Mouse (Mus musculus): ENCODE data around the gene Agap2. TPM values are rescaled to one million over a fixed set of nuclear protein-coding genes. Genes with fewer than 3 reads are reported as not detected.

The Agap2 gene
- polyA plus RNA-seq, 1 experiment, result 15.6 TPM

- H3K4me3 ChIP-seq (ENCODE audit: low read depth, low read length), result no peak overlapping the region
- TF ChIP-seq CTCF (IDR thresholded peaks at IDR 0.05; ENCODE audit: extremely low read depth, insufficient read length, insufficient replicate concordance, low read depth, low read length) (no peak), POLR2A (IDR thresholded peaks at IDR 0.05; ENCODE audit: low read depth, low read length) (no peak)
- H3K36me3 ChIP-seq (ENCODE audit: control insufficient read depth, insufficient read depth, low read length), result peaks cover 26% of the 10 kb centered on the region
- WGBS, result 68% methylated on average over 7 of the region's 7 CpGs
- no peak overlapping the region for H3K27ac ChIP-seq (ENCODE audit: insufficient read depth, low read depth, low read length)
- H3K27me3 ChIP-seq (ENCODE audit: control insufficient read depth, insufficient read depth, low read length), result no peaks in the 10 kb centered on the region
- peaks cover 6% of the 10 kb centered on the region; the same call in 1 of the 2 replicates for H3K4me1 ChIP-seq (ENCODE audit: control insufficient read depth, insufficient read depth, insufficient read length, low read length)
These were observed 28.5 kb downstream of the Agap2 start for GRCm38 (mm10) chr10:127103631-127104030.

- 82% methylated on average over 16 of the region's 16 CpGs for WGBS
- Histone ChIP-seq H3K27ac (ENCODE audit: insufficient read depth, low read depth, low read length) (peak overlapping the region; percentile 23; the same call in 1 of the 2 replicates), H3K4me1 (ENCODE audit: control insufficient read depth, insufficient read depth, insufficient read length, low read length) (peaks cover 14% of the 10 kb centered on the region; the same call in 1 of the 2 replicates), H3K27me3 (ENCODE audit: control insufficient read depth, insufficient read depth, low read length) (no peaks in the 10 kb centered on the region), H3K4me3 (ENCODE audit: low read depth, low read length) (no peak overlapping the region), H3K36me3 (ENCODE audit: control insufficient read depth, insufficient read depth, low read length) (peaks cover 13% of the 10 kb centered on the region)
- TF ChIP-seq CTCF (IDR thresholded peaks at IDR 0.05; ENCODE audit: extremely low read depth, insufficient read length, insufficient replicate concordance, low read depth, low read length) (no peak), POLR2A (IDR thresholded peaks at IDR 0.05; ENCODE audit: low read depth, low read length) (no peak)
These were observed 32.6 kb downstream of the Agap2 start for GRCm38 (mm10) chr10:127107563-127108261.

- Histone ChIP-seq H3K27ac (ENCODE audit: insufficient read depth, low read depth, low read length) (no peak overlapping the region), H3K36me3 (ENCODE audit: control insufficient read depth, insufficient read depth, low read length) (peaks cover 18% of the 10 kb centered on the region), H3K27me3 (ENCODE audit: control insufficient read depth, insufficient read depth, low read length) (no peaks in the 10 kb centered on the region), H3K4me3 (ENCODE audit: low read depth, low read length) (no peak overlapping the region), H3K4me1 (ENCODE audit: control insufficient read depth, insufficient read depth, insufficient read length, low read length) (peaks cover 14% of the 10 kb centered on the region; the same call in 1 of the 2 replicates)
- no peak for TF ChIP-seq CTCF (IDR thresholded peaks at IDR 0.05; ENCODE audit: extremely low read depth, insufficient read length, insufficient replicate concordance, low read depth, low read length)
- WGBS, result 65% methylated on average over 3 of the region's 3 CpGs
These were observed 33.1 kb downstream of the Agap2 start for GRCm38 (mm10) chr10:127108262-127108583.

- TF ChIP-seq CTCF (IDR thresholded peaks at IDR 0.05; ENCODE audit: extremely low read depth, insufficient read length, insufficient replicate concordance, low read depth, low read length) (peak; percentile 8; the same call in 1 of the 2 replicates), POLR2A (IDR thresholded peaks at IDR 0.05; ENCODE audit: low read depth, low read length) (no peak)
These were observed 36.2 kb downstream of the Agap2 start for GRCm38 (mm10) chr10:127111001-127111887.

GRCm38 (mm10) chr10:127114408-127114807, 39.3 kb downstream of the Agap2 start:
- H3K36me3 ChIP-seq (ENCODE audit: control insufficient read depth, insufficient read depth, low read length), result peaks cover 38% of the 10 kb centered on the region
- 88% methylated on average over 11 of the region's 11 CpGs for whole genome bisulfite sequencing
- no peaks in the 10 kb centered on the region for H3K27me3 ChIP-seq (ENCODE audit: control insufficient read depth, insufficient read depth, low read length)
- no peak overlapping the region for H3K4me3 ChIP-seq (ENCODE audit: low read depth, low read length)
- TF ChIP-seq POLR2A (IDR thresholded peaks at IDR 0.05; ENCODE audit: low read depth, low read length) (no peak), CTCF (IDR thresholded peaks at IDR 0.05; ENCODE audit: extremely low read depth, insufficient read length, insufficient replicate concordance, low read depth, low read length) (no peak)
- H3K4me1 ChIP-seq (ENCODE audit: control insufficient read depth, insufficient read depth, insufficient read length, low read length), result peaks cover 8% of the 10 kb centered on the region; the same call in 1 of the 2 replicates
- no peak overlapping the region for H3K27ac ChIP-seq (ENCODE audit: insufficient read depth, low read depth, low read length)

More at GRCm38 (mm10) chr10:127111001-127111887, 36.2 kb downstream of the Agap2 start:
- Histone ChIP-seq H3K36me3 (ENCODE audit: control insufficient read depth, insufficient read depth, low read length) (peaks cover 24% of the 10 kb centered on the region), H3K27ac (ENCODE audit: insufficient read depth, low read depth, low read length) (peak overlapping the region; percentile 31), H3K4me1 (ENCODE audit: control insufficient read depth, insufficient read depth, insufficient read length, low read length) (peaks cover 14% of the 10 kb centered on the region; the same call in 1 of the 2 replicates), H3K4me3 (ENCODE audit: low read depth, low read length) (no peak overlapping the region), H3K27me3 (ENCODE audit: control insufficient read depth, insufficient read depth, low read length) (no peaks in the 10 kb centered on the region)
- 71% methylated on average over 15 of the region's 15 CpGs for WGBS

GRCm38 (mm10) chr10:127115068-127115467, 40.0 kb downstream of the Agap2 start:
- Histone ChIP-seq H3K4me1 (ENCODE audit: control insufficient read depth, insufficient read depth, insufficient read length, low read length) (peaks cover 8% of the 10 kb centered on the region; the same call in 1 of the 2 replicates), H3K4me3 (ENCODE audit: low read depth, low read length) (no peak overlapping the region), H3K27ac (ENCODE audit: insufficient read depth, low read depth, low read length) (no peak overlapping the region), H3K27me3 (ENCODE audit: control insufficient read depth, insufficient read depth, low read length) (no peaks in the 10 kb centered on the region), H3K36me3 (ENCODE audit: control insufficient read depth, insufficient read depth, low read length) (peaks cover 39% of the 10 kb centered on the region)
- WGBS, result 58% methylated on average over 2 of the region's 2 CpGs
- TF ChIP-seq POLR2A (IDR thresholded peaks at IDR 0.05; ENCODE audit: low read depth, low read length), result no peak
- no peak for TF ChIP-seq CTCF (IDR thresholded peaks at IDR 0.05; ENCODE audit: extremely low read depth, insufficient read length, insufficient replicate concordance, low read depth, low read length)

GRCm38 (mm10) chr10:127118470-127118869, 43.4 kb downstream of the Agap2 start:
- TF ChIP-seq POLR2A (IDR thresholded peaks at IDR 0.05; ENCODE audit: low read depth, low read length) (no peak), CTCF (IDR thresholded peaks at IDR 0.05; ENCODE audit: extremely low read depth, insufficient read length, insufficient replicate concordance, low read depth, low read length) (no peak)
- no peaks in the 10 kb centered on the region for H3K27me3 ChIP-seq (ENCODE audit: control insufficient read depth, insufficient read depth, low read length)
- peaks cover 3% of the 10 kb centered on the region for H3K4me1 ChIP-seq (ENCODE audit: control insufficient read depth, insufficient read depth, insufficient read length, low read length)
- WGBS, result 93% methylated on average over 11 of the region's 11 CpGs
- H3K27ac ChIP-seq (ENCODE audit: insufficient read depth, low read depth, low read length), result no peak overlapping the region
- peaks cover 33% of the 10 kb centered on the region for H3K36me3 ChIP-seq (ENCODE audit: control insufficient read depth, insufficient read depth, low read length)
- no peak overlapping the region for H3K4me3 ChIP-seq (ENCODE audit: low read depth, low read length)
